Mouse (Mus musculus) kidney, embryonic 15.5 days (tissue): ENCODE data around the gene Fbxl8. TPM values are rescaled to one million over a fixed set of nuclear protein-coding genes. Genes with fewer than 3 reads are reported as not detected.

Source experiments
- ATAC-seq: fragments of 200-750 bp; cut with Nextera tagmentation; replicated peaks from 2 replicates; pipeline ENCODE4 v1.8.0; 2017; ENCODE audit warnings: moderate TSS enrichment; ENCODE audit not compliant: low FRiP score
- H3K27ac ChIP-seq: fragments of 300-500 bp; sonication (generic); 2 replicates; pipeline ENCODE4 v1.5.1; 2015; ENCODE audit warnings: mild to moderate bottlenecking, inconsistent platforms
- H3K27me3 ChIP-seq: fragments of 300-500 bp; sonication (generic); 2 replicates; pipeline ENCODE4 v1.6.1; 2015; ENCODE audit warnings: inconsistent platforms
- H3K36me3 ChIP-seq: fragments of 300-500 bp; sonication (generic); 2 replicates; pipeline ENCODE4 v1.6.1; 2015; ENCODE audit warnings: inconsistent platforms
- H3K4me1 ChIP-seq: fragments of 300-500 bp; sonication (generic); 2 replicates; pipeline ENCODE4 v1.6.1; 2015; ENCODE audit warnings: inconsistent platforms
- H3K4me2 ChIP-seq: fragments of 300-500 bp; sonication (generic); 2 replicates; pipeline ENCODE4 v1.6.1; 2015; ENCODE audit warnings: moderate library complexity, mild to moderate bottlenecking, inconsistent platforms
- H3K4me3 ChIP-seq: fragments of 300-500 bp; sonication (generic); replicated peaks from 2 replicates; pipeline ENCODE4 v1.5.1; 2015; ENCODE audit warnings: mild to moderate bottlenecking, inconsistent platforms
- H3K9ac ChIP-seq: fragments of 300-500 bp; sonication (generic); 2 replicates; pipeline ENCODE4 v1.6.1; 2015; ENCODE audit warnings: mild to moderate bottlenecking, inconsistent platforms
- H3K9me3 ChIP-seq: fragments of 300-500 bp; sonication (generic); replicated peaks from 2 replicates; pipeline ENCODE4 v1.6.1; 2016; ENCODE audit warnings: inconsistent platforms
- WGBS: fragments of 180-500 bp; shearing (Covaris S2); methylation state at CpG from one replicate; pipeline ENCODE4 v1.1.7; 2015; ENCODE audit warnings: mixed read lengths; 5-methylcytosine and 5-hydroxymethylcytosine counted together
- polyA plus RNA-seq: library from polyadenylated mRNA; unstranded; fragments of >200 nt; fragmentation: Nextera tagmentation; extraction: Ambion mirVana; gene quantifications from 2 replicates; pipeline ENCODE4 v1.2.1, GENCODE M21; 2015

The Fbxl8 gene
- polyA plus RNA-seq, 1 experiment from 2014 or later: 2.7 TPM

GRCm38 (mm10) chr8:105275840-105276239 is 11.4 kb downstream of the Fbxl8 start, which contains the start of gene Nol3:
Nol3 (plus strand) TSS chr8:105276140.
- H3K9me3 ChIP-seq: no peaks in the 10 kb centered on the region
- no peak for ATAC-seq

GRCm38 (mm10) chr8:105276292-105277120 is 12.1 kb downstream of the Fbxl8 start:
- 3% methylated on average over 30 of the region's 30 CpGs for WGBS
- H3K4me1 ChIP-seq: peaks cover 27% of the 10 kb centered on the region
- ATAC-seq: peak; percentile 62; the same call in 1 of the 2 replicates
- no peak overlapping the region for H3K27ac ChIP-seq
- peak overlapping the region; percentile 42 for H3K4me3 ChIP-seq
- peaks cover 95% of the 10 kb centered on the region for H3K27me3 ChIP-seq
- 0 out of 2 replicates have a peak, but pooled peaks cover 6% of the 10 kb centered on the region for H3K36me3 ChIP-seq
- H3K9me3 ChIP-seq: no peaks in the 10 kb centered on the region
- no peak overlapping the region for H3K9ac ChIP-seq
- H3K4me2 ChIP-seq: peak overlapping the region; percentile 71

More at GRCm38 (mm10) chr8:105275840-105276239, 11.4 kb downstream of the Fbxl8 start, which contains the start of gene Nol3:
- peaks cover 29% of the 10 kb centered on the region for H3K4me1 ChIP-seq
- H3K4me2 ChIP-seq: peak within 1 kb of the TSS; percentile 71
- peaks cover 99% of the 10 kb centered on the region for H3K27me3 ChIP-seq
- WGBS: 2% methylated on average over 10 of the region's 10 CpGs
- H3K4me3 ChIP-seq: peak within 1 kb of the TSS; percentile 42
- H3K36me3 ChIP-seq: 0 out of 2 replicates have a peak, but pooled peaks cover 3% of the 10 kb centered on the region
- H3K9ac ChIP-seq: no peak within 1 kb of the TSS
- H3K27ac ChIP-seq: no peak within 1 kb of the TSS

- WGBS: 2% methylated on average over 28 of the region's 28 CpGs
- Histone ChIP-seq H3K4me1 (peaks cover 27% of the 10 kb centered on the region), H3K4me3 (peak overlapping the region; percentile 26), H3K27me3 (peaks cover 71% of the 10 kb centered on the region), H3K27ac (no peak overlapping the region), H3K36me3 (peaks cover 12% of the 10 kb centered on the region; the same call in 1 of the 2 replicates), H3K9me3 (no peaks in the 10 kb centered on the region), H3K4me2 (peak overlapping the region; percentile 52), H3K9ac (no peak overlapping the region)
- ATAC-seq: peak; percentile 55; the same call in 1 of the 2 replicates
Observed at GRCm38 (mm10) chr8:105278911-105279334, 14.5 kb downstream of the Fbxl8 start.

GRCm38 (mm10) chr8:105280567-105280966 is 16.1 kb downstream of the Fbxl8 start:
- Histone ChIP-seq H3K27me3 (peaks cover 55% of the 10 kb centered on the region), H3K4me1 (peaks cover 23% of the 10 kb centered on the region), H3K9me3 (no peaks in the 10 kb centered on the region), H3K27ac (no peak overlapping the region), H3K9ac (no peak overlapping the region), H3K4me3 (no peak overlapping the region), H3K36me3 (peaks cover 12% of the 10 kb centered on the region), H3K4me2 (no peak overlapping the region)
- WGBS: 73% methylated on average over 3 of the region's 3 CpGs
- ATAC-seq: no peak

- H3K9ac ChIP-seq: no peak overlapping the region
- no peak overlapping the region for H3K4me3 ChIP-seq
- WGBS: 85% methylated on average over 12 of the region's 12 CpGs
Observed at GRCm38 (mm10) chr8:105281821-105282220, 17.4 kb downstream of the Fbxl8 start.

GRCm38 (mm10) chr8:105282239-105282638 is 17.8 kb downstream of the Fbxl8 start:
- H3K27me3 ChIP-seq: peaks cover 38% of the 10 kb centered on the region
- no peak overlapping the region for H3K4me2 ChIP-seq
- whole genome bisulfite sequencing: 83% methylated on average over 4 of the region's 4 CpGs
- H3K4me3 ChIP-seq: no peak overlapping the region
- no peak overlapping the region for H3K27ac ChIP-seq
- H3K9me3 ChIP-seq: no peaks in the 10 kb centered on the region
- H3K4me1 ChIP-seq: peaks cover 11% of the 10 kb centered on the region
- no peak overlapping the region for H3K9ac ChIP-seq
- no peak for ATAC-seq
- peaks cover 12% of the 10 kb centered on the region for H3K36me3 ChIP-seq

More at GRCm38 (mm10) chr8:105281821-105282220, 17.4 kb downstream of the Fbxl8 start:
- ATAC-seq: no peak
- Histone ChIP-seq H3K4me1 (peaks cover 11% of the 10 kb centered on the region), H3K36me3 (peaks cover 12% of the 10 kb centered on the region), H3K4me2 (no peak overlapping the region), H3K27me3 (peaks cover 42% of the 10 kb centered on the region), H3K9me3 (no peaks in the 10 kb centered on the region), H3K27ac (no peak overlapping the region)

- H3K9me3 ChIP-seq: no peaks in the 10 kb centered on the region
- H3K4me1 ChIP-seq: peaks cover 14% of the 10 kb centered on the region
- H3K27ac ChIP-seq: no peak overlapping the region
- WGBS: 27% methylated on average over 23 of the region's 23 CpGs
- H3K4me2 ChIP-seq: no peak overlapping the region
- no peak overlapping the region for H3K4me3 ChIP-seq
- H3K27me3 ChIP-seq: peaks cover 30% of the 10 kb centered on the region
- H3K9ac ChIP-seq: no peak overlapping the region
- peak; percentile 44 for ATAC-seq
- H3K36me3 ChIP-seq: peaks cover 12% of the 10 kb centered on the region
Observed at GRCm38 (mm10) chr8:105283074-105283473, 18.6 kb downstream of the Fbxl8 start.

- H3K36me3 ChIP-seq: peaks cover 9% of the 10 kb centered on the region
- 46% methylated on average over 12 of the region's 12 CpGs for WGBS
Observed at GRCm38 (mm10) chr8:105285514-105285913, 21.1 kb downstream of the Fbxl8 start.

GRCm38 (mm10) chr8:105286907-105287306 is 22.5 kb downstream of the Fbxl8 start:
- no peaks in the 10 kb centered on the region for H3K9me3 ChIP-seq
- H3K4me1 ChIP-seq: peaks cover 29% of the 10 kb centered on the region
- H3K4me2 ChIP-seq: no peak overlapping the region
- no peak overlapping the region for H3K4me3 ChIP-seq
- 88% methylated on average over 4 of the region's 4 CpGs for WGBS
- H3K27me3 ChIP-seq: peaks cover 11% of the 10 kb centered on the region
- H3K27ac ChIP-seq: no peak overlapping the region
- H3K9ac ChIP-seq: no peak overlapping the region
- H3K36me3 ChIP-seq: peaks cover 4% of the 10 kb centered on the region
- ATAC-seq: no peak

More at GRCm38 (mm10) chr8:105285514-105285913, 21.1 kb downstream of the Fbxl8 start:
- Histone ChIP-seq H3K27ac (no peak overlapping the region), H3K27me3 (peaks cover 13% of the 10 kb centered on the region), H3K4me1 (peaks cover 25% of the 10 kb centered on the region), H3K4me2 (no peak overlapping the region), H3K9ac (no peak overlapping the region), H3K4me3 (no peak overlapping the region), H3K9me3 (no peaks in the 10 kb centered on the region)
- no peak for ATAC-seq

GRCm38 (mm10) chr8:105288231-105288630 is 23.8 kb downstream of the Fbxl8 start:
- H3K36me3 ChIP-seq: no peaks in the 10 kb centered on the region; the same call in 1 of the 2 replicates
- H3K9ac ChIP-seq: no peak overlapping the region
- no peaks in the 10 kb centered on the region for H3K9me3 ChIP-seq
- peak overlapping the region; percentile 87 for H3K4me2 ChIP-seq
- no peak overlapping the region for H3K27ac ChIP-seq
- ATAC-seq: no peak
- WGBS: 79% methylated on average over 5 of the region's 5 CpGs
- H3K4me1 ChIP-seq: peaks cover 29% of the 10 kb centered on the region
- peak overlapping the region; percentile 59; the same call in 1 of the 2 replicates for H3K4me3 ChIP-seq
- peaks cover 11% of the 10 kb centered on the region for H3K27me3 ChIP-seq

GRCm38 (mm10) chr8:105288958-105289732 is 24.7 kb downstream of the Fbxl8 start:
- H3K4me1 ChIP-seq: peaks cover 29% of the 10 kb centered on the region
- H3K27me3 ChIP-seq: peaks cover 11% of the 10 kb centered on the region
- H3K4me2 ChIP-seq: peak overlapping the region; percentile 87
- H3K4me3 ChIP-seq: peak overlapping the region; percentile 59
- peak overlapping the region; percentile 85 for H3K27ac ChIP-seq
- ATAC-seq: peak; percentile 93
- under 1% methylated on average over 53 of the region's 53 CpGs for WGBS
- H3K36me3 ChIP-seq: no peaks in the 10 kb centered on the region; the same call in 1 of the 2 replicates
- no peaks in the 10 kb centered on the region for H3K9me3 ChIP-seq
- H3K9ac ChIP-seq: peak overlapping the region; percentile 47
